Mouse (Mus musculus) gastrocnemius, postnatal 25 days (tissue): ENCODE data around the gene Gm13290. TPM values are rescaled to one million over a fixed set of nuclear protein-coding genes. Genes with fewer than 3 reads are reported as not detected.
"Not testable (repeated sequence)": the region's sequence is repeated elsewhere in the genome, so short reads cannot be mapped to it uniquely, and the experiment has no call there.

Source experiments
- DNase-seq: peaks from one replicate; pipeline ENCODE4 v3.0.0; 2022
- total RNA-seq, 2 experiments: library from RNA; stranded (reverse); gene quantifications; 1 replicate in 1 of 2; 2 replicates in 1 of 2; pipeline ENCODE4 v1.2.3; 2021

Gm13290 gene
- total RNA-seq, 2 experiments from 2014 or later, result not detected

DNA sequence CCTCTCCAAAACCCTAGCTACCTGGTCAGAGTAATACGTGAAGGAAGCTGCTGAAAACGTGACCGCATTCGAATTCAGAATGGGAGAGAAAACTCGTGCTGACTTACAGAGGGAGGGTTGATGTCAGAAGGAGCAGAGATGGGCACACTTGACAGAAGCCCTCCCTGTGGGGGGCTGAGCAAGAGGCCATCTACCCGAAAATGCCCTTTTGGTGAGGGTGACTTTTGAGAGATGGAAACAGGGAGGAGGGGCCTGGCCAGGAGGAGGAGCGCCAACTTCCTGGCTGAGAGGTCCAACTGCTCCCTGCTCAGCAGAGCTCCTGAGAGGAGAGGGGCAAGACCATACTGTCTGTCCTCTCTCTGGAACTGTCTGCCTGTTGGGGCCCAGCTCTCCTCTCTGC, 8.2 kb downstream of the Gm13290 start, which contains the start of gene Ifnz:
TSS of gene Ifnz (plus strand) at position 301 of the 400 bp plus-strand sequence.
- not testable (repeated sequence) for DNase-seq

DNA sequence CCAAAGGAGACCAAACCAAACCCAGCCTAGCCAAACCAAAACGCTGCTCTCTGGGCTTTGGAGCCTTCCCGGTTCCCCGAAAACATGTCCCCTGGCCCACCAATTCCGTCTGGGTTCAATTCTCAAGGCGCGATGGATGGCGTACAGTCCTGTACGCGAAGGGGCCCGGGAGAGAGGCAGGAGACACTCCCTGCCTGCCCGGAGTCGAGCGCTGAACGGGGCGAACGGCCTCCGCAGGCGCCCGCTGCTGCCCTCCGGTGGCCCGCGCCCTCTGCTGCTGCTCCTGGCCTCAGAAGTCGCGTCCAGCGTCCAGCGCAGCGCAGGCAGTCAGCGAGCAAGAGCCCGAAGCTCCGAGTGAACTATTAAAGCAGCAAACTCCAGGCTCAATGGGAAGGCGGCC, 8.7 kb downstream of the Gm13290 start:
- DNase-seq, result not testable (repeated sequence)

DNA sequence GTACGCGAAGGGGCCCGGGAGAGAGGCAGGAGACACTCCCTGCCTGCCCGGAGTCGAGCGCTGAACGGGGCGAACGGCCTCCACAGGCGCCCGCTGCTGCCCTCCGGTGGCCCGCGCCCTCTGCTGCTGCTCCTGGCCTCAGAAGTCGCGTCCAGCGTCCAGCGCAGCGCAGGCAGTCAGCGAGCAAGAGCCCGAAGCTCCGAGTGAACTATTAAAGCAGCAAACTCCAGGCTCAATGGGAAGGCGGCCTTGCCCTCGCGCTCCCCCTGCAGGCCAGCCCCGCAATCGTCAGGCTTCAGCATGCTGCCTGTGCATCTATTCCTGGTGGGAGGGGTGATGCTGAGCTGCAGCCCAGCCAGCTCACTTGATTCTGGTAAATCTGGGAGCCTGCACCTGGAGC, 11.8 kb downstream of the Gm13290 start, which contains the start of gene Gm13276:
TSS of gene Gm13276 (plus strand) at position 301 of the 400 bp plus-strand sequence.
- DNase-seq, result not testable (repeated sequence)

- DNase-seq, result peak; percentile 68
Observed at GRCm38 (mm10) chr4:88788402-88788801, 14.8 kb downstream of the Gm13290 start, which contains the start of gene Gm13277. Gm13277 (plus strand) TSS chr4:88788632.

GRCm38 (mm10) chr4:88791250-88791649, 17.6 kb downstream of the Gm13290 start, which contains the start of gene Gm13278:
Gm13278 (plus strand) TSS chr4:88791550.
- DNase-seq, result not testable (repeated sequence)

DNA sequence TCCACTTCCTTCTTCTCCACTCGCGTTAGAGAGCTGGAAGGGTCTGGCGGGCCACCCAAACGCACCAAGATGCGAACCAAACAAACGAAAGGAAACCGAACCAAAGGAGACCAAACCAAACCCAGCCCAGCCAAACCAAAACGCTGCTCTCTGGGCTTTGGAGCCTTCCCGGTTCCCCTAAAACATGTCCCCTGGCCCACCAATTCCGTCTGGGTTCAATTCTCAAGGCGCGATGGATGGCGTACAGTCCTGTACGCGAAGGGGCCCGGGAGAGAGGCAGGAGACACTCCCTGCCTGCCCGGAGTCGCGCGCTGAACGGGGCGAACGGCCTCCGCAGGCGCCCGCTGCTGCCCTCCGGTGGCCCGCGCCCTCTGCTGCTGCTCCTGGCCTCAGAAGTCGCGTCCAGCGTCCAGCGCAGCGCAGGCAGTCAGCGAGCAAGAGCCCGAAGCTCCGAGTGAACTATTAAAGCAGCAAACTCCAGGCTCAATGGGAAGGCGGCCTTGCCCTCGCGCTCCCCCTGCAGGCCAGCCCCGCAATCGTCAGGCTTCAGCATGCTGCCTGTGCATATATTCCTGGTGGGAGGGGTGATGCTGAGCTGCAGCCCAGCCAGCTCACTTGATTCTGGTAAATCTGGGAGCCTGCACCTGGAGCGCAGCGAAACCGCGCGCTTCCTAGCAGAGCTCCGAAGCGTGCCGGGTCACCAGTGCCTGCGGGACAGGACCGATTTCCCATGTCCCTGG, 20.5 kb downstream of the Gm13290 start, which contains the start of gene Gm13275:
TSS of gene Gm13275 (plus strand) at position 552 of the 740 bp plus-strand sequence.
- peak; percentile 39 for DNase-seq

DNA sequence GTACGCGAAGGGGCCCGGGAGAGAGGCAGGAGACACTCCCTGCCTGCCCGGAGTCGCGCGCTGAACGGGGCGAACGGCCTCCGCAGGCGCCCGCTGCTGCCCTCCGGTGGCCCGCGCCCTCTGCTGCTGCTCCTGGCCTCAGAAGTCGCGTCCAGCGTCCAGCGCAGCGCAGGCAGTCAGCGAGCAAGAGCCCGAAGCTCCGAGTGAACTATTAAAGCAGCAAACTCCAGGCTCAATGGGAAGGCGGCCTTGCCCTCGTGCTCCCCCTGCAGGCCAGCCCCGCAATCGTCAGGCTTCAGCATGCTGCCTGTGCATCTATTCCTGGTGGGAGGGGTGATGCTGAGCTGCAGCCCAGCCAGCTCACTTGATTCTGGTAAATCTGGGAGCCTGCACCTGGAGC, 23.5 kb downstream of the Gm13290 start, which contains the start of gene Gm13279:
TSS of gene Gm13279 (plus strand) at position 301 of the 400 bp plus-strand sequence.
- not testable (repeated sequence) for DNase-seq

DNA sequence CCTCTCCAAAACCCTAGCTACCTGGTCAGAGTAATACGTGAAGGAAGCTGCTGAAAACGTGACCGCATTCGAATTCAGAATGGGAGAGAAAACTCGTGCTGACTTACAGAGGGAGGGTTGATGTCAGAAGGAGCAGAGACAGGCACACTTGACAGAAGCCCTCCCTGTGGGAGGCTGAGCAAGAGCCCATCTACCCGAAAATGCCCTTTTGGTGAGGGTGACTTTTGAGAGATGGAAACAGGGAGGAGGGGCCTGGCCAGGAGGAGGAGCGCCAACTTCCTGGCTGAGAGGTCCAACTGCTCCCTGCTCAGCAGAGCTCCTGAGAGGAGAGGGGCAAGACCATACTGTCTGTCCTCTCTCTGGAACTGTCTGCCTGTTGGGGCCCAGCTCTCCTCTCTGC, 25.7 kb downstream of the Gm13290 start, which contains the start of gene Gm13285:
TSS of gene Gm13285 (plus strand) at position 301 of the 400 bp plus-strand sequence.
- not testable (repeated sequence) for DNase-seq

DNA sequence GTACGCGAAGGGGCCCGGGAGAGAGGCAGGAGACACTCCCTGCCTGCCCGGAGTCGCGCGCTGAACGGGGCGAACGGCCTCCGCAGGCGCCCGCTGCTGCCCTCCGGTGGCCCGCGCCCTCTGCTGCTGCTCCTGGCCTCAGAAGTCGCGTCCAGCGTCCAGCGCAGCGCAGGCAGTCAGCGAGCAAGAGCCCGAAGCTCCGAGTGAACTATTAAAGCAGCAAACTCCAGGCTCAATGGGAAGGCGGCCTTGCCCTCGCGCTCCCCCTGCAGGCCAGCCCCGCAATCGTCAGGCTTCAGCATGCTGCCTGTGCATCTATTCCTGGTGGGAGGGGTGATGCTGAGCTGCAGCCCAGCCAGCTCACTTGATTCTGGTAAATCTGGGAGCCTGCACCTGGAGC, 29.3 kb downstream of the Gm13290 start, which contains the start of gene Gm13287:
TSS of gene Gm13287 (plus strand) at position 301 of the 400 bp plus-strand sequence.
- DNase-seq, result not testable (repeated sequence)

DNA sequence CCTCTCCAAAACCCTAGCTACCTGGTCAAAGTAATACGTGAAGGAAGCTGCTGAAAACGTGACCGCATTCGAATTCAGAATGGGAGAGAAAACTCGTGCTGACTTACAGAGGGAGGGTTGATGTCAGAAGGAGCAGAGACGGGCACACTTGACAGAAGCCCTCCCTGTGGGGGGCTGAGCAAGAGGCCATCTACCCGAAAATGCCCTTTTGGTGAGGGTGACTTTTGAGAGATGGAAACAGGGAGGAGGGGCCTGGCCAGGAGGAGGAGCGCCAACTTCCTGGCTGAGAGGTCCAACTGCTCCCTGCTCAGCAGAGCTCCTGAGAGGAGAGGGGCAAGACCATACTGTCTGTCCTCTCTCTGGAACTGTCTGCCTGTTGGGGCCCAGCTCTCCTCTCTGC, 31.6 kb downstream of the Gm13290 start, which contains the start of gene Gm13288:
TSS of gene Gm13288 (plus strand) at position 301 of the 400 bp plus-strand sequence.
- not testable (repeated sequence) for DNase-seq

GRCm38 (mm10) chr4:88805761-88806160, 32.1 kb downstream of the Gm13290 start:
- peak; percentile 9 for DNase-seq

GRCm38 (mm10) chr4:88815928-88816327, 42.3 kb downstream of the Gm13290 start, which contains the start of gene Ifna7:
Ifna7 (plus strand) TSS chr4:88816228.
- DNase-seq, result no peak

DNA sequence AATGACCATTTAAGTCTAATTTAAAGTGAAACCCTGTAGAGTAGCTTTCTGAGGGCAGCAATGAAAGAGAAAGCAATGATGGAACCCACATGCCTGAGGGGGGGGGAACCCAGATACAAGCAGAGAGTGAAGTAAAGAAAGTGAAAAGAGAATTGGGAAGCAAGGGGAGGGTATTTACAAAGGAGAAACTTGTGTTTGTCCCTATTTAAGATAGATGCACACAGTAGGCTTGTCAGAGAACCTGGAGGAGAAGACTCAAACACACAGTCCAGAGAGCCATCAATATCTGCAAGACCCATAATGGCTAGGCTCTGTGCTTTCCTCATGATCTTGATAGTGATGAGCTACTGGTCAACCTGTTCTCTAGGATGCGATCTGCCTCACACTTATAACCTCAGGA, 46.0 kb downstream of the Gm13290 start, which contains the start of gene Ifna11:
TSS of gene Ifna11 (plus strand) at position 301 of the 400 bp plus-strand sequence.
- DNase-seq, result no peak

- no peak for DNase-seq
Observed at GRCm38 (mm10) chr4:88822995-88823394, 49.4 kb downstream of the Gm13290 start.

Other genes with a start within 250 kb of the Gm13290 start
- gene Ifna15, start 215.6 kb upstream of the Gm13290 start, total RNA-seq, result not detected
- gene Ifna14, start 202.0 kb upstream of the Gm13290 start, total RNA-seq, result not detected
- not detected for gene Ifna9, start 181.4 kb upstream of the Gm13290 start, total RNA-seq
- gene Ifna12, start 170.5 kb upstream of the Gm13290 start, total RNA-seq, result not detected
- not detected for gene C87499, start 139.4 kb upstream of the Gm13290 start, total RNA-seq
- not detected for gene Ifna13, start 129.4 kb upstream of the Gm13290 start, total RNA-seq
- gene Ifna16, start 96.9 kb upstream of the Gm13290 start, total RNA-seq, result not detected
- gene Ifna2, start 89.9 kb upstream of the Gm13290 start, total RNA-seq, result not detected
- gene Ifnab, start 82.5 kb upstream of the Gm13290 start, total RNA-seq, result not detected
- gene Gm26566, start 52.0 kb upstream of the Gm13290 start, total RNA-seq, result under 1 TPM; 0.26 to 0.43 TPM
- 10 to 100 TPM; 45.1 to 47.2 TPM for gene Klhl9, start 51.4 kb upstream of the Gm13290 start, total RNA-seq
- gene Gm13271, start 19.0 kb upstream of the Gm13290 start, total RNA-seq, result not detected
- not detected for gene Gm13283, start 13.7 kb upstream of the Gm13290 start, total RNA-seq
- gene Gm13289, start 3.1 kb downstream of the Gm13290 start, total RNA-seq, result not detected
- not detected for gene Gm13272, start 6.0 kb downstream of the Gm13290 start, total RNA-seq
- gene Ifnz, start 8.3 kb downstream of the Gm13290 start, total RNA-seq, result not detected
- not detected for gene Gm13276, start 11.9 kb downstream of the Gm13290 start, total RNA-seq
- not detected for gene Gm13277, start 14.8 kb downstream of the Gm13290 start, total RNA-seq
- not detected for gene Gm13278, start 17.7 kb downstream of the Gm13290 start, total RNA-seq
- gene Gm13275, start 20.7 kb downstream of the Gm13290 start, total RNA-seq, result not detected
- not detected for gene Gm13279, start 23.6 kb downstream of the Gm13290 start, total RNA-seq
- gene Gm13285, start 25.8 kb downstream of the Gm13290 start, total RNA-seq, result not detected
- not detected for gene Gm13287, start 29.4 kb downstream of the Gm13290 start, total RNA-seq
- not detected for gene Gm13288, start 31.7 kb downstream of the Gm13290 start, total RNA-seq
- not detected for gene Ifna7, start 42.4 kb downstream of the Gm13290 start, total RNA-seq
- not detected for gene Ifna11, start 46.1 kb downstream of the Gm13290 start, total RNA-seq
- not detected for gene Ifna6, start 53.6 kb downstream of the Gm13290 start, total RNA-seq
- gene Ifna5, start 61.7 kb downstream of the Gm13290 start, total RNA-seq, result not detected
- not detected for gene Ifna4, start 68.0 kb downstream of the Gm13290 start, total RNA-seq
- gene Ifna1, start 76.3 kb downstream of the Gm13290 start, total RNA-seq, result not detected
- not detected for gene Ifne, start 106.4 kb downstream of the Gm13290 start, total RNA-seq